Mouse (Mus musculus): Measurements from ENCODE around the gene Gpr88. TPM values are rescaled to one million over a fixed set of nuclear protein-coding genes. Genes with fewer than 3 reads are reported as not detected.

Gpr88 gene
- total RNA-seq, 2 experiments from 2014 or later = 81.5 to 167 TPM

GRCm38 (mm10) chr3:116209214-116209613, 44.1 kb downstream of the Gpr88 start:
- DNase-seq (ENCODE audit: low spot score in 2 of 2) = no peak
- intact Hi-C loops (cut with DNase I) = no loop called here

DNA sequence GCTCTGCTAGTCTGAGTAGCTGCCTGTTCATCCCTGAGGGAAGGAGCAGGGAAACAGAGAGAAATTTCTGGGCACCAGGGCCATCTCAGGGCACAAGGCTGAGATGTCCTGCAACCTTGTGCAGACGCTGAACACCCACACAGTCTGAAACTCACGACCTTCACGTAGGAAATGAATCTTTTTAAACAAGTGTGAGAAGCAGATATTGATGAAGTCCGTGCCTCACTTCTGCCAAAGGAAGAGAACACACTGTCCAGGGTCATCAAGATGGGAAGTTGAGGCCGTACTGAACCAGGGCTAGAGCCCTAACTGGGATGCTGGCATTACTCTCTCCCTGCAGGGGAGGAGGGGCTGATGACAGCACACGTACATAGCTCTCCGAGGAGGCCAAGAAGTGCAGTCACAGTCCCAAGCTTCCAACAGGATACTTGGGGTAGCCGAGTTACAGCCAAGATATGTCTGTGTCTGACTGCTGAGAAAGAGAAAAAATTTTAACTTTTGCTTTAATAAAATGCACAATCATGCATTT, 46.9 kb downstream of the Gpr88 start:
- intact Hi-C loops (cut with DNase I) = no loop called here
- no peak for DNase-seq (ENCODE audit: low spot score in 2 of 2)

- no peak for DNase-seq (ENCODE audit: low spot score in 2 of 2)
- intact Hi-C loops (cut with DNase I) = no loop called here
These were observed 47.7 kb downstream of the Gpr88 start for GRCm38 (mm10) chr3:116205346-116206219.

- DNase-seq (ENCODE audit: low spot score in 2 of 2) = no peak
- intact Hi-C loops (cut with DNase I) = no loop called here
These were observed 48.7 kb downstream of the Gpr88 start for GRCm38 (mm10) chr3:116204643-116205042.

GRCm38 (mm10) chr3:116203942-116204341, 49.4 kb downstream of the Gpr88 start:
- intact Hi-C loops (cut with DNase I) = no loop called here
- no peak for DNase-seq (ENCODE audit: low spot score in 2 of 2)

DNA sequence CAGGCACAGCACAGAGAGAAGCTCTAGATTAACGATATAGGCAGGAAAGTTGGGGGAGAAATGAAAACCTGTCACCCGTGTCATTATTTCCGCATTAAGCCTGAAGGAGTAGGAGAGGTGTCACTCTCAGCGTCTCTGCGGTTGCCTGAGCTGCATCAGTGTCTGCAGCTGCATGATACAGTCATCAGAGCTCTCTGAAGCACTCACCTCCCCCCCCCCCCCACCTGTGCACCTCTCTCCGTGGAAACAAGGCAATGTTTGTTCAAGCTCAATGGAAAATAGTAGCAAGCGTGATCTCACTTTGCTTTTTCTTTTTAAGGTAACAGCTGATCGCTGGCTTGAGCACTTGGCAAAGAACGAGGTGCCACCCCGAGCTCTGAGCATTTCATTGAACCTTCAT, 53.2 kb downstream of the Gpr88 start:
- no peak for DNase-seq (ENCODE audit: low spot score in 2 of 2)
- intact Hi-C loops (cut with DNase I) = no loop called here

Other genes with a start within 250 kb of the Gpr88 start
- 10 to 100 TPM; 21.9 to 23.8 TPM for gene Slc30a7, start 246.1 kb downstream of the Gpr88 start, total RNA-seq (2021)
- gene Extl2, start 246.0 kb downstream of the Gpr88 start, total RNA-seq (2021) = 10 to 100 TPM; 72.4 to 72.5 TPM
- gene Vcam1, start 123.8 kb downstream of the Gpr88 start, total RNA-seq (2021) = 10 to 100 TPM; 23.7 to 24.1 TPM
- 1 to 10 TPM; 3.2 to 4.3 TPM for gene Cdc14a, start 170.5 kb upstream of the Gpr88 start, total RNA-seq (2021)

Measured in left cerebral cortex, postnatal 25 days (tissue).